Mouse (Mus musculus) Patski (cell line): Measurements from ENCODE around the gene Smok2a. TPM values are rescaled to one million over a fixed set of nuclear protein-coding genes. Genes with fewer than 3 reads are reported as not detected.
"Not testable (repeated sequence)": the region's sequence is repeated elsewhere in the genome, so short reads cannot be mapped to it uniquely, and the experiment has no call there.

Source experiments
- ATAC-seq: fragments of 100-300 bp; one replicate; pipeline ENCODE4 v1.8.0; 2021
- CTCF ChIA-PET: fragments of 350-600 bp; sonication (Branson Sonifier 250); formaldehyde crosslinking; loops from one replicate; lab custom pipeline; 2022; ENCODE audit warnings: inconsistent platforms; lab: Charles Lee
- POLR2A ChIA-PET: fragments of 350-600 bp; sonication (Branson Sonifier 250); formaldehyde crosslinking; loops from one replicate; lab custom pipeline; 2022; ENCODE audit warnings: antibody characterized with exemption, inconsistent platforms; lab: Charles Lee
- DNase-seq: peaks from one replicate; pipeline ENCODE4 v3.0.0-alpha.2; 2011; ENCODE audit warnings: low read depth, low spot score
- H3K27me3 ChIP-seq: fragments of 371-371 bp; one replicate; pipeline ENCODE4 v1.5.1; 2021
- CTCF ChIP-seq: fragments of 100-300 bp; IDR thresholded peaks from one replicate; pipeline ENCODE4 v1.5.1; 2021
- in situ Hi-C: fragments of 300-500 bp; cut with MboI; formaldehyde crosslinking; loops from 3 replicates; pipeline ENCODE4 v1.11.1; 2018; ENCODE audit warnings: low pct_unique_long_range_greater_than_20kb, mixed read lengths
- polyA plus RNA-seq: library from polyadenylated mRNA; unstranded; gene quantifications from one replicate; pipeline ENCODE4 v1.2.3, GENCODE M21; 2021

Smok2a gene
- polyA plus RNA-seq, 1 experiment from 2014 or later, result not detected

- peak; percentile 38 for DNase-seq
- POLR2A ChIA-PET, CTCF ChIA-PET, ATAC-seq, H3K27me3 ChIP-seq, in situ Hi-C loops: not testable (repeated sequence)
Measured at GRCm38 (mm10) chr17:13199880-13200409, 21.0 kb upstream of the Smok2a start.

- in situ Hi-C loops, CTCF ChIA-PET, DNase-seq, ATAC-seq, POLR2A ChIA-PET, H3K27me3 ChIP-seq: not testable (repeated sequence)
Measured at GRCm38 (mm10) chr17:13201551-13201950, 19.4 kb upstream of the Smok2a start.

DNA sequence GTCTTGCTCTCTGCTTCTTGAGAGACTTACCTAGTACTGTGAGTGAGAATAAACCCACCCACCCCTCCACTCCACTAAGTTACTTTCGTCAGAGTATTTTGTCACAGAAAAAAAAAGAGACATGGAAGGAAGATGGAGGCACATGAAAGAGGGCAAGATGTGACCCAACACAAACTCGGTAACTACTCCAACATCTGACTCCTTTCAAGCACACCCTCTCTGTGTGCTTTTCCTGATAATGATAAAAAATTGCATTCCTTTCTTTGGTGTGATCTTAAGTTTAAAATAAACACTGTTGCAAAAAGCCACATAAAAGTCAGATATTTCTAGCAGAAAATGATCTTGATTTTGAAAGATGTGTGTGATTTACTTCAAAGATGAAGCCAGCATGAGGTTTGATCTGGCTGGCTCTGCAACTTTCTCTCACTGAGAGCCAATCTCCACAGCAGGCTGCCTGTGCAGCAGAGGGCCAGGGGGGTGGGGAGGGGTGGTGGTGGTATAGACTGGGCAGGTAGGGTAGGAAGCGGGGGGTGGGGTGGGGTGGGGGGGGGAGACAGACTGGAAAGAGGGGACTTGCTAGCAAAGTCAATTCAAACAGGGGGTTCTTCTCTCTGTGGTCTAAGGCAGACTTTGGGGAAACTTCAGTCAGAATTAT lies 18.4 kb upstream of the Smok2a start:
- DNase-seq, H3K27me3 ChIP-seq, CTCF ChIA-PET, POLR2A ChIA-PET, ATAC-seq, in situ Hi-C loops: not testable (repeated sequence)

- CTCF ChIA-PET, H3K27me3 ChIP-seq, POLR2A ChIA-PET, DNase-seq, ATAC-seq: not testable (repeated sequence)
- in situ Hi-C loops, result loop anchor here (5.0 kb wide), 1 partner anchor 307 kb away; no protein-coding TSS in a partner anchor
Measured at GRCm38 (mm10) chr17:13205247-13205646, 15.7 kb upstream of the Smok2a start.

GRCm38 (mm10) chr17:13206491-13206890 lies 14.5 kb upstream of the Smok2a start:
- ATAC-seq (no peak), DNase-seq (no peak)
- no peak for TF ChIP-seq CTCF
- CTCF ChIA-PET, result no interaction called here
- no peaks in the 10 kb centered on the region for H3K27me3 ChIP-seq
- in situ Hi-C loops, result loop anchor here (5.0 kb wide), 1 partner anchor 306 kb away; no protein-coding TSS in a partner anchor
- POLR2A ChIA-PET, result no interaction called here

- H3K27me3 ChIP-seq, POLR2A ChIA-PET, CTCF ChIA-PET, ATAC-seq, DNase-seq: not testable (repeated sequence)
- in situ Hi-C loops, result loop anchor here (5.0 kb wide), 1 partner anchor 304 kb away; no protein-coding TSS in a partner anchor
Measured at GRCm38 (mm10) chr17:13208460-13208859, 12.5 kb upstream of the Smok2a start.

DNA sequence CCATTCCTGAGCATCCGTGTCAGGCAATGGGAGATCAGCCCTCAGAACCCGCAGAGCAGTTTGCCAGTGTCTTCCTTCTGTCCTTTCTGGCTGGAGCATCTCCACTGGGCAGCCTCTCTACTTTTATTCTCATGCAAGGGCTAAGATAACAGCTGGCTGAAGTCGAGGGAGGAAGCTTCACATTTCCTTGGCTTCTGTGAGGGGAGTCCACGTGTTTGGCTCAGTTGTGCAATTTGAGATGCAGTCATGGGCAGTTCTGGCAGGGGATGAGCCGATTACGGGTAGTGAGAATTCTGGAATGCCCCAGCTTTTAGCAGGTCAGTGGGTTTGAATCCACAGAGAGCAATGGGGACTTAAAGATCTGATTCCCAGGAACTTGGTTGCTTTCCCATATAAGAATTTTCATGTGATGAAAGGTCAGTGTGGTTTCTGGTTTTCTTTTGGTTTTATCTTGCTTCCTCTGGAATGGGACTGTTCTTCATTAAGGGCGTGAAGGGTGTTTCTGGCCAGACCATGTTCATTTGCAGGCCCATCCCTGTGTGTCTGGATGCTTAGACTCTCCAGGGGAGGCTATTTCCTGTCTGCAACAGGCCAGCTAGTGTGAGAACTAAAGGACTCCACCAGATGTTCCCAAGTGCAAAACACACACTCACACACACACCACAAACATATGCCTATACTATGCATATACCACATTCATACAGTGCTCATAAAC lies 8.7 kb upstream of the Smok2a start:
- ATAC-seq, result no peak
- CTCF ChIA-PET, result no interaction called here
- in situ Hi-C loops, result no loop called here
- DNase-seq, result no peak
- TF ChIP-seq CTCF, result no peak
- POLR2A ChIA-PET, result no interaction called here
- peaks cover 2% of the 10 kb centered on the region for H3K27me3 ChIP-seq

GRCm38 (mm10) chr17:13214169-13214568 lies 6.8 kb upstream of the Smok2a start:
- ChIA-PET CTCF (no interaction called here), POLR2A (no interaction called here)
- peaks cover 6% of the 10 kb centered on the region for H3K27me3 ChIP-seq
- no peak for DNase-seq
- no peak for TF ChIP-seq CTCF
- ATAC-seq, result no peak
- in situ Hi-C loops, result no loop called here

DNA sequence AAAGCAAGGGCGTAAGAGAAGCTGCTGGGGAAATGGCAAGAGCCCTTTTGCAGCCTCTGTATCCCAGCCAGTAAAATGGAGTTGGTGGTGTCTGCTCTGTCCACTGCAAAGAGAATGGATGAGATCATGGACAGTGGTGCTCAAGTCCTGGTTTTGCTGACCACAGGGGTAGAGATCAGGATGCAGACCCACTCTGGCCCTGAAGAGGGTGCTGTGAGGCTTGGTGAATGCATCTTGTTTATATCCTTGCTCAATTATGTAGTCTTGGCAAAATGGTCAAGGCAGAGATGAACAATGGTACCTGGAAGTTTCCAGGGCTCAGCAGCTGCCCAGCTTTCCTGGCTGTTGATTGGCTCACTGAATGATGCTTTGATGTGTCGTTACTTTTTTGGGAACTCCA lies 5.4 kb upstream of the Smok2a start:
- in situ Hi-C loops, result no loop called here
- DNase-seq (no peak), ATAC-seq (no peak)
- peaks cover 6% of the 10 kb centered on the region for H3K27me3 ChIP-seq
- ChIA-PET POLR2A (no interaction called here), CTCF (no interaction called here)
- peak; percentile 32 for TF ChIP-seq CTCF

DNA sequence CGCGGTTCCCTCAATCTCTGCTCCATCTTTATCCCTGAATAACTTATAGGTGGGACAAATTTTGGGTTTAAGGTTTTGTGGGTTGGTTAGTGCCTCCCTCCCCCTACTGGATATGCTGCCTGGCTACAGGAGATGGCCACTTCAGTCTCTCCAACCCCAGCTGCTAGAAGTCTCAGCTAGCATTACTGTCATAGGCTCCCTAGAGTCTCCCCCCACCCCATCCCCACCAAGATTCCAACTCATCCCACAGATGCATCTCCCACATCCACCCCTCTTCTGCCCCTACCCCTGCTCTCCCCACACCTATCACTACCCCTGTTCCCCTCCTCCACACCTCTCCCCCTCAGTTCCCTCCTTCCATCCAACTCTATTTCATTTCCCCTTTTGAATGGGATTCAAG lies 933 bp downstream of the Smok2a start:
- ATAC-seq, CTCF ChIA-PET, DNase-seq, in situ Hi-C loops, POLR2A ChIA-PET, H3K27me3 ChIP-seq: not testable (repeated sequence)

DNA sequence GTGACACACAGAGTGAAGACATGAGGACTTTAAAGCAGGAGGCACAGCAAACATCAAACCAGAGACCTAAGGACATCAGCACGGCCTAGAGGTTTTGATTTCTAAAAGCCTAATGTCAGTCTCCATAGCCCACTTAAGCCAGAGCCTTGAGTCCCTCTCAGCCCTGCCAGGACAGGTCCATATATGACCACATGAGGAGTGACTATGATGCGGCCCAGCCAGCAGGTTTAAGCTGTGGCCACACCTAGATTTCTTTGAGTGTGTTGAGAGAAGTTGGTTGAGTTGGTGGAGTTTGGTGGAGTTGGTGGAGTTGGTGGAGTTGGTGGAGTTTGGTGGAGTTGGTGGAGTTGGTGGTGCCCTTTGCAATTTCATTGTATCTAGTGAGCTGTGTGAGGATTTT lies 9.0 kb downstream of the Smok2a start, which contains the start of gene Smok2b:
TSS of gene Smok2b (plus strand) at position 301 of the 400 bp plus-strand sequence.
- CTCF ChIA-PET, ATAC-seq, H3K27me3 ChIP-seq, POLR2A ChIA-PET, DNase-seq, in situ Hi-C loops: not testable (repeated sequence)

DNA sequence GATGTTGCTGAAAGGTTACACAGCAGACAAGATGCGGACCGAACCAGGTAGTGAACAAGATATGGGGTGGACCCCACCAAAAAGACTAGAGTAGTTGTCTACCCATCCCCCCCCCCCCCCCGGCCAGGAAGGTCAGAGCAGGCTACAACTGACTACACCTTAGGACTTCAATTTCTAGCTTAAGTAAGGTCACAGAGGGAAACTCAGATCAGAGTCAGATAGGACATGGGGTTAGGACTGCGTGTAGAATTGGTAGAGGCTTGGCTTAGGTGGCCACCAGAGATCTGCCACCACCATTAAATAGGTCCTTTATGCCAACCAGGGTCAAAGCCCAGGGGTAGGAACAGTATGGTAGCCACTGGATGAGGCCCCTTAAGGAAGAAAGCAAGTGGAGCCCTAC lies 18.5 kb downstream of the Smok2a start:
- in situ Hi-C loops, ATAC-seq, H3K27me3 ChIP-seq, DNase-seq, CTCF ChIA-PET, POLR2A ChIA-PET: not testable (repeated sequence)

- ATAC-seq, result peak; percentile 31
- POLR2A ChIA-PET, H3K27me3 ChIP-seq, DNase-seq, CTCF ChIA-PET, in situ Hi-C loops: not testable (repeated sequence)
Measured at GRCm38 (mm10) chr17:13240807-13241727, 20.1 kb downstream of the Smok2a start.

DNA sequence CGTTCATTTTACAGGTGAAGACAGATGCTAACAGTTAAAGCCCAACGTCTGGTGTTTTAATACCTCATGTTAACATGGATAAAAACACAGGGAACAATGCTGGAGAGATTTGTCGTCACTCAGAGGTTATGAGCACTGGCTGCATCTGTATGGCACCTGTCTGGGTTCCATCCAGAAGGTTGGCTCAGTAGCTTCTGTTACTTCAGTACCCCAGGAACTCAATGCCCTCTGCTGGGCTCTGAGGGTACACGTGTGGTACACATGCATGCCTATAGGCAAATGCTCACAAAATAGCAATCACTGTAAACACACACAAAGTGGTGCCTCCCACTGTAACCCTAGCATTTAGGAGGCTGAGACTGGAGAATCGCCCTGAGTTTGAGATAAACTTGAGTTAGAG lies 33.8 kb downstream of the Smok2a start:
- in situ Hi-C loops, CTCF ChIA-PET, H3K27me3 ChIP-seq, DNase-seq, POLR2A ChIA-PET, ATAC-seq: not testable (repeated sequence)
